Mouse (Mus musculus) CH12.LX (cell line): ENCODE measurements around the gene Ccdc159.

Experiments
- CTCF ChIP-seq, 2 experiments: IDR thresholded peaks in 1 of 2; conservative IDR thresholded peaks in 1 of 2; 2 replicates each; pipeline ENCODE4 v1.5.1; 2011 to 2012; ENCODE audit warnings: low read depth in 2 of 2, low read length in 2 of 2, improper control_type of control experiment in 1 of 2, inconsistent platforms in 1 of 2, mild to moderate bottlenecking in 1 of 2, moderate library complexity in 1 of 2
- E2F4 ChIP-seq: IDR thresholded peaks from 2 replicates; pipeline ENCODE4 v1.6.1; 2011; ENCODE audit warnings: low read depth, low read length, improper control_type of control experiment; ENCODE audit not compliant: insufficient replicate concordance
- EP300 ChIP-seq: IDR thresholded peaks from 2 replicates; pipeline ENCODE4 v1.6.1; 2011; ENCODE audit warnings: low read length, improper control_type of control experiment
- IRF4 ChIP-seq: IDR thresholded peaks from 2 replicates; pipeline ENCODE4 v1.6.1; 2014; ENCODE audit warnings: low read depth, mild to moderate bottlenecking, inconsistent platforms, low read length, improper control_type of control experiment
- JUND ChIP-seq: conservative IDR thresholded peaks from 2 replicates; pipeline ENCODE4 v1.6.1; 2011; ENCODE audit warnings: low read depth, low read length, improper control_type of control experiment
- MAX ChIP-seq: IDR thresholded peaks from 2 replicates; pipeline ENCODE4 v1.6.1; 2011; ENCODE audit warnings: low read length, improper control_type of control experiment
- MEF2A ChIP-seq: IDR thresholded peaks from 2 replicates; pipeline ENCODE4 v1.6.1; 2014; ENCODE audit warnings: low read depth, mild to moderate bottlenecking, inconsistent platforms, low read length, improper control_type of control experiment, borderline replicate concordance
- NELFE ChIP-seq: IDR thresholded peaks from 2 replicates; pipeline ENCODE4 v1.6.1; 2011; ENCODE audit warnings: low read depth, low read length, improper control_type of control experiment
- NRF1 ChIP-seq: IDR thresholded peaks from 2 replicates; pipeline ENCODE4 v1.6.1; 2014; ENCODE audit warnings: low read depth, mild to moderate bottlenecking, inconsistent platforms, low read length, improper control_type of control experiment, moderate library complexity
- POLR2A ChIP-seq: IDR thresholded peaks from 2 replicates; pipeline ENCODE4 v1.6.1; 2011; ENCODE audit warnings: low read depth, mild to moderate bottlenecking, improper control_type of control experiment, low read length
- SMC3 ChIP-seq: IDR thresholded peaks from 2 replicates; pipeline ENCODE4 v1.6.1; 2011; ENCODE audit warnings: low read depth, low read length, improper control_type of control experiment
- TBP ChIP-seq: conservative IDR thresholded peaks from 2 replicates; pipeline ENCODE4 v1.6.1; 2011; ENCODE audit warnings: low read depth, low read length, improper control_type of control experiment
- USF1 ChIP-seq: IDR thresholded peaks from 2 replicates; pipeline ENCODE4 v1.6.1; 2014; ENCODE audit warnings: low read depth, mild to moderate bottlenecking, inconsistent platforms, low read length, improper control_type of control experiment
- ZKSCAN1 ChIP-seq: IDR thresholded peaks from 2 replicates; pipeline ENCODE4 v1.6.1; 2012; ENCODE audit warnings: low read depth, inconsistent platforms, low read length, improper control_type of control experiment, borderline replicate concordance

DNA sequence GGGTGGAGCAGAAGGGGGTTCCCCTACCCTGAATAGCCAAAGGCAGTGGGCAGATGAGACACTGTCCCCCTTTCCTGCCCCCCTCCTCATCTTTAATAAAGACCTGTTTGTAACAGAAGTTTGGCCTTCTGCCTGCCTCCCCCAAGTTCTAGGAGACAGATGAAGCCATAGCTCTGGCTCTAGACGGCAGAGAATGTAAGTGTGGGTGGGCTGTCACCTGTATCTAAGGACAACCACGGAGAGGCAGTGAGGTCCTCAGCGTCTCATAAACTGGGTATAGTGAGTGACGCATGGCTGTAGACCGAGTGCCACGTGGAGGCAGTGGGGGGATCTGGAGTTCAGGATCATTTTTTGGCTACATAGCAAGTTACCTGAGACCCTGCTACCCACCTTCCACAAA is 21.5 kb downstream of the Ccdc159 start:
- TF ChIP-seq POLR2A, result no peak
- TF ChIP-seq MEF2A, result no peak
- no peak for TF ChIP-seq CTCF (conservative IDR thresholded peaks at IDR 0.05 in 1 of 2, IDR thresholded peaks at IDR 0.05 in 1 of 2; ENCODE audit: low read depth in 2 of 2, low read length in 2 of 2)
- no peak for TF ChIP-seq E2F4
- TF ChIP-seq NELFE, result no peak
- no peak for TF ChIP-seq IRF4
- TF ChIP-seq USF1, result no peak
- TF ChIP-seq EP300, result no peak
- no peak for TF ChIP-seq ZKSCAN1
- TF ChIP-seq MAX, result no peak
- no peak for TF ChIP-seq NRF1
- no peak for TF ChIP-seq SMC3
- TF ChIP-seq TBP, result no peak
- TF ChIP-seq JUND, result no peak
